Mouse (Mus musculus) erythroblast, embryonic 14.5 days (primary cell): ENCODE results near the gene Mtus2.

Experiments
- GATA1 ChIP-seq: IDR thresholded peaks from 2 replicates; pipeline ENCODE4 v1.6.1; 2012; ENCODE audit warnings: low read length, inconsistent platforms, mixed read lengths
- TAL1 ChIP-seq: IDR thresholded peaks from 3 replicates; pipeline ENCODE4 v1.6.1; 2012; ENCODE audit warnings: low read length, inconsistent platforms, mixed read lengths

- no peak for TF ChIP-seq TAL1
- no peak for TF ChIP-seq GATA1
Observed at GRCm38 (mm10) chr5:147928668-147929497, 28.2 kb upstream of the Mtus2 start.
